Mouse (Mus musculus) kidney, embryonic 14.5 days (tissue): ENCODE measurements around the gene Lrg1. TPM values are rescaled to one million over a fixed set of nuclear protein-coding genes. Genes with fewer than 3 reads are reported as not detected.

ENCODE experiments used
- ATAC-seq: fragments of 200-750 bp; cut with Nextera tagmentation; 2 replicates; pipeline ENCODE4 v1.8.0; 2017; ENCODE audit warnings: moderate number of reproducible peaks, mild to moderate bottlenecking, moderate TSS enrichment, moderate library complexity; ENCODE audit not compliant: low FRiP score, low TSS enrichment
- H3K27ac ChIP-seq: fragments of 300-500 bp; sonication (generic); 2 replicates; pipeline ENCODE4 v1.5.1; 2014; ENCODE audit warnings: low read depth, mild to moderate bottlenecking, low read length, moderate library complexity, mixed read lengths
- H3K27me3 ChIP-seq: fragments of 300-500 bp; sonication (generic); 2 replicates; pipeline ENCODE4 v1.6.1; 2014; ENCODE audit warnings: mild to moderate bottlenecking, low read length; ENCODE audit not compliant: control insufficient read depth, insufficient read depth
- H3K36me3 ChIP-seq: fragments of 300-500 bp; sonication (generic); 2 replicates; pipeline ENCODE4 v1.6.1; 2014; ENCODE audit warnings: low read length, mixed read lengths; ENCODE audit not compliant: control insufficient read depth, insufficient read depth
- H3K4me1 ChIP-seq: fragments of 300-500 bp; sonication (generic); 2 replicates; pipeline ENCODE4 v1.6.1; 2014; ENCODE audit warnings: low read length, mixed read lengths; ENCODE audit not compliant: control insufficient read depth, insufficient read depth
- H3K4me2 ChIP-seq: fragments of 300-500 bp; sonication (generic); replicated peaks from 2 replicates; pipeline ENCODE4 v1.6.1; 2014; ENCODE audit warnings: low read depth, mild to moderate bottlenecking, low read length
- H3K4me3 ChIP-seq: fragments of 300-500 bp; sonication (generic); 2 replicates; pipeline ENCODE4 v1.5.1; 2014; ENCODE audit warnings: mild to moderate bottlenecking, low read length
- H3K9ac ChIP-seq: fragments of 300-500 bp; sonication (generic); 2 replicates; pipeline ENCODE4 v1.6.1; 2014; ENCODE audit warnings: low read depth, mild to moderate bottlenecking, low read length, moderate library complexity
- H3K9me3 ChIP-seq: fragments of 300-500 bp; sonication (generic); 2 replicates; pipeline ENCODE4 v1.6.1; 2016; ENCODE audit warnings: low read length; ENCODE audit not compliant: control insufficient read depth
- WGBS: fragments of 180-500 bp; shearing (Covaris S2); extraction: QIAGEN DNeasy Blood & Tissue Kit; methylation state at CpG from one replicate; pipeline ENCODE4 v1.1.7; 2014; 5-methylcytosine and 5-hydroxymethylcytosine counted together
- polyA plus RNA-seq: library from polyadenylated mRNA; unstranded; fragments of >200 nt; fragmentation: Nextera tagmentation; extraction: Ambion mirVana; gene quantifications from 2 replicates; pipeline ENCODE4 v1.2.1, GENCODE M21; 2014

The Lrg1 gene
- not detected in 2 replicates for polyA plus RNA-seq

GRCm38 (mm10) chr17:56121826-56122225 lies at the start of gene Lrg1:
Lrg1 (minus strand) TSS chr17:56122001.
- Histone ChIP-seq H3K9me3 (peaks cover 9% of the 10 kb centered on the region), H3K4me2 (no peak within 1 kb of the TSS), H3K36me3 (no peaks in the 10 kb centered on the region), H3K27ac (no peak within 1 kb of the TSS), H3K4me1 (peaks cover 12% of the 10 kb centered on the region; the same call in 1 of the 2 replicates), H3K27me3 (peaks cover 59% of the 10 kb centered on the region), H3K4me3 (peak within 1 kb of the TSS; percentile 18; the same call in 1 of the 2 replicates), H3K9ac (no peak within 1 kb of the TSS)
- ATAC-seq, result no peak
- WGBS, result 64% methylated on average over 2 of the region's 2 CpGs

GRCm38 (mm10) chr17:56171456-56171855 lies 49.7 kb upstream of the Lrg1 start:
- Histone ChIP-seq H3K4me1 (no peaks in the 10 kb centered on the region), H3K9me3 (no peaks in the 10 kb centered on the region), H3K27ac (no peak overlapping the region), H3K36me3 (peaks cover 8% of the 10 kb centered on the region), H3K9ac (no peak overlapping the region), H3K4me3 (no peak overlapping the region), H3K27me3 (no peaks in the 10 kb centered on the region), H3K4me2 (no peak overlapping the region)
- ATAC-seq, result no peak
- 78% methylated on average over 9 of the region's 9 CpGs for WGBS

DNA sequence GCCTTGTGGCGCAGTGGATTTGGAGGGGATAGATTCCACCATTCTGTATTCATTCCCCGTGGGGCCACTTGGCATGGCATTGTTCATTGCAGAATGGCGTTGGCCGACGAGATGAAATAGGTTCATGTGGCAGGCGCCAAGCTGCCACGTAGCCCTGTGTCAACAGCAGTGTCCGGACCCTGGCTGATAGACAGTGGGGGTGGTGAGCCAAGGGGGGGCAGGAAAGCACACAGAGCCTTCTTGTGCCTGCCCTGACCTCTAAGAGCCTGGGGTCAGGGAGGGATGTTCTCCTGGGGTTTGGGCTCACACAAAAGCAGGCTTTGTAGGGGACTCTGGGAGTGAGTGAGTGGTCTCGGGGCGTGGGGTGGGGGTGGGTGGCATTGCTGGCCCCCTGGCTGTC lies 48.8 kb upstream of the Lrg1 start:
- Histone ChIP-seq H3K4me3 (no peak overlapping the region), H3K27ac (no peak overlapping the region), H3K27me3 (no peaks in the 10 kb centered on the region), H3K9me3 (no peaks in the 10 kb centered on the region), H3K4me2 (no peak overlapping the region), H3K9ac (no peak overlapping the region), H3K4me1 (no peaks in the 10 kb centered on the region), H3K36me3 (0 out of 2 replicates have a peak, but pooled peaks cover 4% of the 10 kb centered on the region)
- 66% methylated on average over 10 of the region's 10 CpGs for WGBS
- no peak for ATAC-seq

GRCm38 (mm10) chr17:56169830-56170229 lies 48.0 kb upstream of the Lrg1 start:
- peak overlapping the region; percentile 30; the same call in 1 of the 2 replicates for H3K27ac ChIP-seq
- H3K27me3 ChIP-seq, result no peaks in the 10 kb centered on the region
- 0 out of 2 replicates have a peak, but pooled peaks cover 3% of the 10 kb centered on the region for H3K36me3 ChIP-seq
- 57% methylated on average over 6 of the region's 6 CpGs for WGBS
- no peaks in the 10 kb centered on the region for H3K4me1 ChIP-seq
- no peaks in the 10 kb centered on the region for H3K9me3 ChIP-seq
- H3K4me3 ChIP-seq, result no peak overlapping the region
- H3K9ac ChIP-seq, result no peak overlapping the region
- H3K4me2 ChIP-seq, result no peak overlapping the region
- no peak for ATAC-seq

DNA sequence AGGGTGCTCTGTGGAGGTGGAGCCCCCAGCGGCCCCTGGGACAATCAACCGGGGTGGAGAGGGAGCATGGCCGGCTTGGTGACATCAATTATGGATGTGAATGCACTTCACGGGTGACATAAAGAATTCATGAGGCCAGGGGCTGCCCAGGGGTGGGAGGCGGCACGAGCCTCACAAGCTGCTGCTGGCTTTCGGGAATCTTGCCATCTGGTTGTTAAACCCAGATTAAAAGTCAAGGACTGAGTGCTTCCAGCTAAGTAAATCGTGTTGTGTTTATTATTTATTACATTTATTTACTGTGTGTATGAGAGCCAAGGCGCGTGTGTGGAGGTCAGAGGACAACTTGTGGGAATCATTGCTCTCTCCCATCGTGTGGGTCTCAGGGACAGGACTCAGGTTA lies 43.9 kb upstream of the Lrg1 start:
- no peak overlapping the region for H3K4me2 ChIP-seq
- 52% methylated on average over 11 of the region's 11 CpGs for WGBS
- no peak for ATAC-seq
- H3K36me3 ChIP-seq, result no peaks in the 10 kb centered on the region
- no peak overlapping the region for H3K27ac ChIP-seq
- H3K9ac ChIP-seq, result no peak overlapping the region
- peaks cover 11% of the 10 kb centered on the region for H3K4me1 ChIP-seq
- H3K27me3 ChIP-seq, result peaks cover 3% of the 10 kb centered on the region; the same call in 1 of the 2 replicates
- H3K4me3 ChIP-seq, result no peak overlapping the region
- no peaks in the 10 kb centered on the region for H3K9me3 ChIP-seq

DNA sequence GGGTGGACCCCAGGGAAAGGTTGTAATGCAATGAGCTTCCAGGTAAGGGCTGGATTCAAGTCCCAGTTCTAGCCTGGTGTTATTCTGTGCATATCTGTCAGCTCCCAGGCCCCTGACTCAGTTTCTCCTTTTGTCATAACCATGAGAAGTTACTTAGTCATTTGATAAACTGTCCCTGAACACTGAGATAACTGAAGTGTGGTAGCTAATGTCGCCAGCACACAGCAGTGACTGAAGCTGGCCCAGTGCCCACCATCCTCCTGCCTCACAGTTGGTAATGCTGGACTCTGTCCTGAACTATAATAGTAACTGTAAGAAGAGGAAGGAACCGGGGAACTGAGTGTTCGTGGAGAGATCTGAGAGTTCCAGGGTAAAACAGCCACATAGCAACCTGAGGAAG lies 42.7 kb upstream of the Lrg1 start:
- WGBS, result 83% methylated on average over 3 of the region's 3 CpGs
- Histone ChIP-seq H3K27me3 (peaks cover 3% of the 10 kb centered on the region; the same call in 1 of the 2 replicates), H3K27ac (no peak overlapping the region), H3K9ac (no peak overlapping the region), H3K36me3 (no peaks in the 10 kb centered on the region), H3K9me3 (no peaks in the 10 kb centered on the region), H3K4me3 (no peak overlapping the region), H3K4me1 (peaks cover 11% of the 10 kb centered on the region), H3K4me2 (no peak overlapping the region)
- ATAC-seq, result no peak

DNA sequence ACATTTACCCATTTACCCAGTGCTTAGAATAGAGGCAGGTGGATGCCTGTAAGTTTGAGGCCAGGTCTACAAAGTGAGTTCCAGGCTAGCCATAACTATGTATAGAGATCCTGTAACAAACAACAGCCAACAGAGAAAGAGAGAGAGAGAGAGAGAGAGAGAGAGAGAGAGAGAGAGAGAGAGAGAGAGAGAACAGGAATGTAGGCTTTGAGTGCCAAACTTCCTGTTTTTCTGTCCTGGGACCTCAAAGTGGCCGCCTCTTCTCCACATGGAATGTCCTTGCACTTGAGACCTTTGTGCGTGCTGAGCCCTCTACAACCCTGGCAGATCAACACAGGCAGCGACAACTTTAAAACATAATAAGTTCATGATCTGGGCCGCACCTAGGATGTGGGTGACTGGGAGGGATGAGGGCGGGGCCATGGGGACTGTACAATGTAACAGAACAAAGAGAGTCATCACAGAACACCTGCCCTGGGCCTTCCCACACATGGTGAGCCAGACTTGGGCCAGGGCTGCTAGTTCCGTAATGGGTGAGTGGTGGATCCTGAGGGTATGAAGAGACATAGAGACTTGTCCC lies 41.8 kb upstream of the Lrg1 start:
- H3K4me3 ChIP-seq, result peak overlapping the region; percentile 41; the same call in 1 of the 2 replicates
- peaks cover 15% of the 10 kb centered on the region for H3K4me1 ChIP-seq
- ATAC-seq, result no peak
- H3K9me3 ChIP-seq, result no peaks in the 10 kb centered on the region
- 75% methylated on average over 6 of the region's 6 CpGs for WGBS
- no peaks in the 10 kb centered on the region for H3K36me3 ChIP-seq
- no peak overlapping the region for H3K9ac ChIP-seq
- peak overlapping the region; percentile 76 for H3K4me2 ChIP-seq
- H3K27me3 ChIP-seq, result peaks cover 8% of the 10 kb centered on the region; the same call in 1 of the 2 replicates
- no peak overlapping the region for H3K27ac ChIP-seq

- Histone ChIP-seq H3K4me2 (peak within 1 kb of the TSS; percentile 76), H3K4me3 (peak within 1 kb of the TSS; percentile 41), H3K4me1 (peaks cover 15% of the 10 kb centered on the region), H3K9ac (peak within 1 kb of the TSS; percentile 28), H3K27me3 (peaks cover 15% of the 10 kb centered on the region; the same call in 1 of the 2 replicates), H3K27ac (no peak within 1 kb of the TSS; the same call in 1 of the 2 replicates), H3K9me3 (no peaks in the 10 kb centered on the region), H3K36me3 (no peaks in the 10 kb centered on the region)
- ATAC-seq, result peak; percentile 97
- WGBS, result 1% methylated on average over 30 of the region's 30 CpGs
Observed at GRCm38 (mm10) chr17:56162231-56162774, 40.5 kb upstream of the Lrg1 start, which contains the start of gene Tnfaip8l1. Tnfaip8l1 (plus strand) TSS chr17:56162477.

DNA sequence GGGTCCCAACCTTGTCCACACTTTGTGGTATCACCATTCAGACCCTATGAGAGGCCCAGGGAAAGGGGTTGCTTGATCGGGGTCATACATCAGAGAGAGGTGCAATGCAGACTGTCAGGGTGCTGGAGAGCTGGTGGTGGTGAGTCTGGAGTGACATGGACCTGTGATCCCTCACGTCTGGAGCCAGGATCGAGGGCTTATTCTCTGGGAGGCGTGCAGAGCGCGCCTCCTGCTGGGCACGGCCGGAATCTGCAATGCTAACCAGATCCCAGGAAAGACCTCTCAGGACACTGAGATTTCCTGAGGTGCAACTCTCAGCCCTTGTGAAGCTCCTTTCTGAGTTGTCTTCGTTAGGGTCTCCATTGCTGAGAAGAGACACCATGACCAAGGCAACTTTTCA lies 37.9 kb upstream of the Lrg1 start:
- H3K9ac ChIP-seq, result no peak overlapping the region
- 2% methylated on average over 9 of the region's 9 CpGs for WGBS
- ATAC-seq, result no peak
- H3K36me3 ChIP-seq, result no peaks in the 10 kb centered on the region
- H3K4me3 ChIP-seq, result no peak overlapping the region
- H3K9me3 ChIP-seq, result no peaks in the 10 kb centered on the region
- peaks cover 15% of the 10 kb centered on the region for H3K4me1 ChIP-seq
- H3K4me2 ChIP-seq, result no peak overlapping the region
- no peak overlapping the region for H3K27ac ChIP-seq
- H3K27me3 ChIP-seq, result peaks cover 21% of the 10 kb centered on the region; the same call in 1 of the 2 replicates
